Mouse (Mus musculus): ENCODE results near the gene Rrh.
A peak's percentile ranks its signal among the peaks of the same experiment; 100 is the strongest.
"Not testable (repeated sequence)": the region's sequence is repeated elsewhere in the genome, so short reads cannot be mapped to it uniquely, and the experiment has no call there.

Gene Rrh

GRCm38 (mm10) chr3:129782746-129783145, 39.6 kb downstream of the Rrh start:
- DNase-seq (ENCODE audit: low read depth, low spot score): no peak

DNA sequence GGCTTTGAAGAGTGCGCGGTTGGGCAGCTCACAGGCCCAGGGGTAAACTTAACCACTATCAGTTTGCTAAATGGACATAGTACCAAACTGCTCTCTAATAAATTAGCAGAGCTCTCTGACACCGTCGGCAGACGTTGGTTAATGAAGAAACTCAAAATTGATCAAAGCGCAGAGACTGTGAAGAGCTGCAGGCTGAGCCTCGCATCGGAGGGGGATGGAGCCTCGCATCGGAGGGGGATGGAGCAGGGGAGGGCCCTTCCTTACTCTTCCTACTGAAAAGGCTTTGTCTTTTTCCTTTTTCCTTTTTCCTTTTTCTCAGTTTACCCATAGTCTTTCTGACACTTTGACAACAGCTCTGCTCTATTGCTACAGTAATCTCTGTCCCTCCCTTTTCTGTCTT, 41.0 kb downstream of the Rrh start:
- DNase-seq (ENCODE audit: low read depth, low spot score): no peak

DNA sequence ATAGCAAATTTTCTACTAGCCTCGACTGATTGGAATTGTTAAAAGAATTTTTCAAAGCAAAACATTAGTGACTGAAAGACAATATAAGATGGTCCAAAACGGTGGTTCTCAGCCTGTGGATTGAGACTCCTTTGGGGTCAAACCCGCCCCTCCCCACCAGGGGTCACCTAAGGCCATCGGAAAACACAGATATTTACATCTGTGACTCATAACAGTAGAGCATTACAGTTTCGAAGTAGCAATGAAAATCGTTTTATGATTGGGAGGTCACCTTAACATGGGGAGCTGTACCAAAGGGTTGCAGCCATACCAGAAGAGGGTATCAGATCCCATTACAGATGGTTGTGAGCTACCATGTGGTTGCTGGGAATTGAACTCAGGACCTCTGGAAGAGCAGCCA, 51.2 kb downstream of the Rrh start:
- no peak for DNase-seq (ENCODE audit: low read depth, low spot score)

DNA sequence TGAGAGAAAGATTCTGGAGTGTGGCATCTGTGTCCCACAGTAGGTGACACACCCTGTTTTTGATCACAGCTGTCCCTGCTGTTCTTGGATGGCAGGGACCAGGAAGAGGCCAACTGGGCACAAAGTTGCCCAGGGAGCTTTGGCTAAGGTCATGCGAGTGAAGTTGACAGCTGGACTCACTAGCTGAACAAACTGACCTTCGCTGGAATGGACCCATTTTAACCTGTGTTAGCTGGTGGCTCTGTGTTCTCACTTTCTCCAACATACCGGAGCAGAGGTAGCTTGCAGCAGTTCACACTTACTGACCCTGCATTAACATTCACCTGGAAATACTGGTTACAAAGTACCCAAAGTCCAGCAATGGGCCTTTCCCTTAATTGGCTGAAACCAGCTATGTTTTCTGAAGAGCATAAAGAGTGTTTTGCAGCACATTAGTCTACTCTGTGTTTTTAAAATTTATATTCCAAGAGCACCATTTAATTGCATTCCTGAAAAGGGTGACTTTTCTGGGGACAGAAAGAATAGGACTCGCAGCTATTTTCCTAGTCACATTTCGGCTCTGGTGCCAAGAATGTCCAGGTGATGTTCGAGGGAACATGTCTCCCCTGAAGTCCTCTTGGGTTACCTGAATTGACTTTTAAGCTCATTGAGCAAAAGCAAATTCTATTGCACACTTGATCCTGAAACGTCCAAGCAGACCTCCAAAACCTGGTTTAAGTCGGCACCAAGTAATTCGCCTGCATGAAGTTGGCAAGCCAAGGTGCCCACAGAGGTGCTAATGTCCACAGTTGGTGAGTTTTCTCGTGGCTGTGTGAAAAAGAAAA, 55.2 kb downstream of the Rrh start:
- no peak for DNase-seq (ENCODE audit: low read depth, low spot score)

- no peak for DNase-seq (ENCODE audit: low read depth, low spot score)
These were observed 56.3 kb downstream of the Rrh start for GRCm38 (mm10) chr3:129766106-129766505.

DNA sequence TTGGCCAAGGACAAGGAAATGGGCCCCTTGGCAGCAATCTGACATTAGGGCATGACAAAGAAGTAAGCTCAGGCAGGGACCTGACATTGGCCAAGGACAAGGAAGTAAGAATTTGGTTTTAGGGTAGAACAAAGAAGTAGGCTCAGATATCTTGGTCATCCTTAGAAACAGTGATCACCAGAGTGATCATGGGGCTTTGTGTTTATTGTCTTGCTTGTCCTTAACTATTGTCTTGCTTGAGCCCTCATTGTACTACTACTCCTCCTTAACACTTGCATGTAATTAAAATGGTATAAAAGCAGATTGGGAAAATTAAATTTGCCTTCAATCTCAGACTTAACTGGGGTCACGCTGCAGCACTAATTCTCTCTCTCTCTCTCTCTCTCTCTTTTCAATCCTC, 64.8 kb downstream of the Rrh start:
- DNase-seq (ENCODE audit: low read depth, low spot score): not testable (repeated sequence)

GRCm38 (mm10) chr3:129754650-129755604, 67.5 kb downstream of the Rrh start, which contains the start of gene Egf:
Egf (minus strand) TSS chr3:129755316.
- peak; percentile 48 for DNase-seq (ENCODE audit: low read depth, low spot score)

Data from brain, adult 2 months (tissue).